In the genomic region with DNA sequence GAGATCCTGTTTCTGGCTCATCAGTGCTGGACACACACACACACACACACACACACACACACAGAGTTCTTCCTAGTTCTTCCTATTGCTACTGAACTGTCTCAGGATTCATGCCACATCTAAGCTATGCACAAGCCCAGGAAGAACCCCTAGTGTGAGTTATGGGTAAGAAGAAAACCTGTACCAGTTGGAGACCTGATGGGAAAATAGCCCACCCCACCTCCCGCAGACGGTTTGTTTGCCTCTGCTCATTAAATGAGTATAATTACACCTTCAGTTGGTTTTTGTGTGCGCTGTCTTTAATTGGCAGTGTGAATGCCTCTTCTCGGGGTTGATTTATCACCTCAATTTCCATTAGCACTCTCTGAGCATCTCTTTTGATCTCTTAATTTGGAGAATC, we compare ENCODE assay signal across 12 mouse cellular contexts.
"Had no signal": no experiment of that assay in that cellular context is flagged by ENCODE, and none has a peak within 500 bp of the region (broad histone marks: within the 10 kb centered on the region; RNA-seq: fewer than 3 reads in every experiment).

No protein-coding gene starts in this region.

- H3K36me3 ChIP-seq: limb, embryonic 13.5 days; midbrain, embryonic 13.5 days had no signal

- H3K4me3 ChIP-seq: limb, embryonic 13.5 days; midbrain, embryonic 13.5 days; myocyte had no signal

- DNase-seq: kidney, adult 8-10 months; kidney, postnatal 25 days; layer of hippocampus, adult 9-11 months; layer of hippocampus, postnatal 36 days; left cerebral cortex, postnatal 4 days; lung, adult 18-20 months; thymus, postnatal 4 days had no signal

- H3K4me2 ChIP-seq: limb, embryonic 13.5 days; midbrain, embryonic 13.5 days had no signal

- H3K27me3 ChIP-seq: limb, embryonic 13.5 days; midbrain, embryonic 13.5 days had no signal

- ATAC-seq: midbrain, embryonic 13.5 days had no signal

- H3K9ac ChIP-seq: limb, embryonic 13.5 days; liver, embryonic 14.5 days; midbrain, embryonic 13.5 days had no signal

- H3K27ac ChIP-seq: limb, embryonic 13.5 days; liver, embryonic 14.5 days; midbrain, embryonic 13.5 days; stomach, postnatal 0 days had no signal

- H3K4me1 ChIP-seq: limb, embryonic 13.5 days; midbrain, embryonic 13.5 days had no signal

- H3K9me3 ChIP-seq: limb, embryonic 13.5 days; midbrain, embryonic 13.5 days had no signal
